Mouse (Mus musculus) T-cell, adult 66 days (primary cell): ENCODE results near the gene Nme7. TPM values are rescaled to one million over a fixed set of nuclear protein-coding genes. Genes with fewer than 3 reads are reported as not detected.

Experiments used
- total RNA-seq, 2 experiments: library from RNA; stranded (reverse); gene quantifications; 3 replicates in 1 of 2; 4 replicates in 1 of 2; pipeline ENCODE4 v1.2.4; 2023

The Nme7 gene
- total RNA-seq: 10 to 100 TPM; 10.2 to 15.6 TPM

GRCm38 (mm10) chr1:164303821-164304220 lies at the start of gene Nme7:
Gene Nme7 (plus strand): TSS chr1:164304121.

GRCm38 (mm10) chr1:164275455-164275954 lies 28.4 kb upstream of the Nme7 start, which contains the start of gene Ccdc181:
Gene Ccdc181 (plus strand): TSS chr1:164275585.

GRCm38 (mm10) chr1:164307124-164307751 lies 3.3 kb downstream of the Nme7 start, which contains the start of gene Blzf1:
Gene Blzf1 (minus strand): TSS chr1:164307489.

GRCm38 (mm10) chr1:164458245-164458613 lies 154.3 kb downstream of the Nme7 start, which contains the start of gene Atp1b1:
Gene Atp1b1 (minus strand): TSS chr1:164458355.

Other genes with a start within 250 kb of the Nme7 start
- 100 to 1,000 TPM; 590 to 641 TPM for gene Sell, start 242.1 kb upstream of the Nme7 start, total RNA-seq
- 1 to 10 TPM in 1 of 2 experiments, under 1 TPM in 1; 0.47 to 1.2 TPM for gene Selp, start 188.9 kb upstream of the Nme7 start, total RNA-seq
- under 1 TPM; 0.21 to 0.82 TPM for gene F5, start 152.3 kb upstream of the Nme7 start, total RNA-seq
- gene Slc19a2, start 55.1 kb upstream of the Nme7 start, total RNA-seq: 1 to 10 TPM; 6.1 to 8.5 TPM
- gene Ccdc181, start 28.5 kb upstream of the Nme7 start, total RNA-seq: 1 to 10 TPM; 4.3 to 4.8 TPM
- 10 to 100 TPM; 20.9 to 23.5 TPM for gene Blzf1, start 3.4 kb downstream of the Nme7 start, total RNA-seq
- 100 to 1,000 TPM; 117 to 142 TPM for gene Atp1b1, start 154.2 kb downstream of the Nme7 start, total RNA-seq